Mouse (Mus musculus) erythroblast, embryonic 14.5 days (primary cell): ENCODE data around the gene Hivep3.

ENCODE experiments used
- GATA1 ChIP-seq: IDR thresholded peaks from 2 replicates; pipeline ENCODE4 v1.6.1; 2012; ENCODE audit warnings: low read length, inconsistent platforms, mixed read lengths
- TAL1 ChIP-seq: IDR thresholded peaks from 3 replicates; pipeline ENCODE4 v1.6.1; 2012; ENCODE audit warnings: low read length, inconsistent platforms, mixed read lengths

GRCm38 (mm10) chr4:119750157-119750556 is 16.6 kb downstream of the Hivep3 start:
- TF ChIP-seq GATA1 (no peak), TAL1 (no peak)
